Mouse (Mus musculus) frontal cortex, postnatal 25 days (tissue): ENCODE results near the gene Sh3bp4.

Experiments
- DNase-seq, 2 experiments: peaks; one replicate each; pipeline ENCODE4 v3.0.0; 2022; ENCODE audit warnings: low spot score in 2 of 2

The Sh3bp4 gene

GRCm38 (mm10) chr1:89093696-89094095 is 23.5 kb downstream of the Sh3bp4 start:
- DNase-seq = no peak

GRCm38 (mm10) chr1:89094416-89094815 is 24.2 kb downstream of the Sh3bp4 start:
- no peak for DNase-seq

- no peak for DNase-seq
Observed at GRCm38 (mm10) chr1:89095642-89096424, 25.6 kb downstream of the Sh3bp4 start.

- no peak for DNase-seq
Observed at GRCm38 (mm10) chr1:89102231-89103003, 32.2 kb downstream of the Sh3bp4 start.

DNA sequence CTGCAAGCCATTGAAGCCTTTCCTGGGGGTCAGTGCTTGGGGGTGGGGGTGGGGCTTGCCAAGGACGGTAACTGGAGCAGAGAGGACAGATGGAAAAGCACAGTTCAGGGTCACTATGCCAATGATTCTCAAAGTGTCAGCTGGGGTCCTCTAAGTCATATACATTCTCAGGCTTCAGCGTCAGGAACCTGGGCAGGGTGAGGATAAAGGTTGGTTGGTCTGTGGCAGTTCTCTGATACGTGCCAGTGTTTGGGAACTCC is 32.7 kb downstream of the Sh3bp4 start:
- no peak for DNase-seq

DNA sequence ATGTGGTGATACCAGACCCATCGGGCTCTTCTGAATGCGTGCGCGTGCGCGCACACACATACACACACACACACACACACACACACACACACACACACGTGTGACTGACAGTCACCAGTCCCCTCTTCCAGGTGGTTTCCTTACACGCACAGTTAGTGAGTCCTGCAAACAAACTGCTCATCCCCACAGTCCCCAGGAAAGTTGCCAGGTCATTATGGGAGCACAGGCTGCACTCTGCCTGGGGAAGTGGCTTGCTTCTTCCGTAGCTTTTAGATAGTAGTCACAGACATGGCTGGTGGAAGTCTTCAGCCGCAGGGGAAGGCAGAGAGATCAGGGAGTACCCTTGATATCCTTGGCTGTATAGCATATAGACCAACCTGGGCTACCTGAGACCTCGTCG is 33.3 kb downstream of the Sh3bp4 start:
- no peak for DNase-seq

GRCm38 (mm10) chr1:89104066-89104765 is 34.0 kb downstream of the Sh3bp4 start:
- DNase-seq = no peak

GRCm38 (mm10) chr1:89105891-89106830 is 35.9 kb downstream of the Sh3bp4 start:
- DNase-seq = no peak

DNA sequence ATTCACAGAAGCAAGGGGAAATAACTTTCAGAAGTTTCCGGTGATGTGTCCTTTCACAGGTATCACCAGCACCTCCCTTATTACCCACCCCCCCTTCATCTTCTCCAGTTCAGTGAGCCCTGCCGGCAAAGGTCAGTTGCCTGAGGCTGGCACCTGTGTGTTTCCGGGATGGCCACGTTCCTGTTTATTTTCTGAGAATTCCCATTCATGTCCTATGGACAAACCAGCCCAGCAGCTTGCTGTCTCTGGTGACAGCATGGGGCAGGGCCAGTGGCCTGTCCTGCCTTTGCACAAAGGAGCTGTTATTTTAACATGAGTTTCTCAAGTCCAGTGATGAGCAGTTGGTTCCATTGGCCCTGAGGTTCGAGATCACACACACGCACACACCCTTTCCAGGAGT is 37.3 kb downstream of the Sh3bp4 start:
- DNase-seq = no peak

GRCm38 (mm10) chr1:89108340-89108896 is 38.2 kb downstream of the Sh3bp4 start:
- DNase-seq = no peak

GRCm38 (mm10) chr1:89109767-89110166 is 39.6 kb downstream of the Sh3bp4 start:
- DNase-seq = no peak

- no peak for DNase-seq
Observed at GRCm38 (mm10) chr1:89110767-89111534, 40.7 kb downstream of the Sh3bp4 start.

DNA sequence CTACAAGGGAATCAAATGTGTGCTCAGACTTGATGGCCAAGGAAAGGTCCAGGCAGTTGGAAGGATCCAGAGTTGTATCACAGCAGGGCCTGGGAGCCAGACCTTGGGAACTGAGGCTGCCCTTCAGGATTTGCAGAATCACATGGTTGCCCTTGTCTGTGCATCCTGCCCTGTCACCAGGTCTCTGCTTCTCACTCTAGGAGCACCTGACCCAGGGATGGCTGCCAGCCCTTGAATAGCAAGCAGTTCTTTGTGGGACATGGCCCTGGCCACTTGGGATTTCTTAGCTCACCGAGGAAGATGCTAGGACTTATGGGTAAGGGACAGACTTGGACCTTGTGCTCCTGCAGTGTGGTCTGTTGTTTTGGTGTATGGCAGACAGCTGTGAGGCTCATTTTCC is 42.3 kb downstream of the Sh3bp4 start:
- no peak for DNase-seq

- DNase-seq = no peak
Observed at GRCm38 (mm10) chr1:89113731-89114130, 43.5 kb downstream of the Sh3bp4 start.

DNA sequence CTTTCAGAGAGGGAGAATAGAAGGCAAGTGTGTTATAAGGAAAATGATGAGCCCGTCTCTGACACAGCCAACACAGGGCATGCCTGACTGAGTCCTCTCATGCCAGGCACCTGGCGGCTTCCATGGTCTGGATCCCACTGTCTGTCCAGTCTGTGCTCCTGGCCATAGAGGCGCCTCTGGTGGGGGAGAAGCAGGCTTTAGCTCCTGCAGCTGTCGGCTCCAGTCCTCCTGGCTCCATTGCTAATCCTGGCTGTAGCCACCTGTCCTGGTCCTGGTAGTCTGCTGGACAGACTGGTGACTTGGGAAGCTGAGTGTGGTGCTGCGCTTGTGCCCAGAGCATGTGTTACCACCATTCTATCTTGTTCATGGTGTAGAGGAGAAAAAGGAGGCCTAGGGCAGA is 46.8 kb downstream of the Sh3bp4 start:
- no peak for DNase-seq

DNA sequence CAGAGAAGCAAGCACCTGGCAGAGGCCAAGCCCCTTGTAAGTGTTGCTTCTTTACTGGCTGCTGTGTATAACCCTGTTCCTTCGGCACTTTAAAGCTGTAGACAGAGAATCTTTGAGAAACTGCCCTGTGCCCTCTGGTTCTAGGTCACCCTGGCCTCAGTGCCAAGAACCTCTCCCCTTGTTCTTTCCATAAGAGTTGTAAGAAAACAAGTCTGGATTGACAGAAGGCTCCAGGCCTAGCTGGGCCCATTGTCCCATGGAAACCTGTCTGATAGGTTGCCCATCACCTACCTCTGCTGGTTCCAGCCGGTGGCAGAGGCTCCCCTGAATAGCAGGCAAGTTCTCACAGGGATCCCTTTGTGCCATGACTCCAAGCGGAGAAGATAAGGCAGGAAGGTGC is 47.9 kb downstream of the Sh3bp4 start:
- DNase-seq = no peak

- no peak for DNase-seq
Observed at GRCm38 (mm10) chr1:89118836-89119235, 48.6 kb downstream of the Sh3bp4 start.

DNA sequence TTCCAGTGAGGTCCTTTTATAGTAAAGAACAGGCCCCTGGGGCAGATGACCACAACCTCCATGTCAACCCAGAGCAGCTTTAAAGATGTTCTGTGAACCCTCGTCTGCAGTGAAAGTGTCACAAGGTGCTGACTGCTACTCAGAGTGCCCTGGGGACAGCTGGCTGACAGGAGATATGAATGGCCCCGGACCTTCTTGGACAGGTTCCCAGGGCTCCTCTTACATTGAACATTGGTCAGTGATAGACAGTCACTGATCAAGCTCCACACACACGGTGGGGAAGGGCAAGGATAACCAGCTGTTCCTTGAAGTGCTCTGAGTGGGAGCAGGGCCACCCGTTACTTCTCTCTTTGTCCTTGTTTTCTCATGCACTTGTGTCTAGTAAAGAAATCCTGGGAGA is 50.1 kb downstream of the Sh3bp4 start:
- no peak for DNase-seq

DNA sequence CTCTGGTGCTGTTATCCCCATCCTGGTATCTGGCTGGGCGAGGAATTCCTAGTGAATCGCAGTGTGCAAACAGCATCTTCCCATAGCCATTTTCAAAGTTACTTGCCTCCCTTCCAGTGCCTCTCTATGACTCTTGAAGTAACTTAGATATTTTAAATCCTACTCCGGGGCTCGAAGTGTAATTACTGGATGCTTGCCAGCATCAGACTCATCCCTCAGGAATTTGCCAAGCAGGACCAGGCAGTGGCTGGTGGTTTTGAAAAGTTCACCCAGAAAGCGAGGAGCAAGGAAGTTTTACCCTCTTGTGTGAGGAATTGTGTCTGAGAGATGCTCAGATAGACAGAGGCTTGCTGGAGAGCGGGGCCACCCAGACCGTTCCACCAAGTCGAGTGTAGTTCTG is 51.3 kb downstream of the Sh3bp4 start:
- DNase-seq = no peak

GRCm38 (mm10) chr1:89122376-89122775 is 52.2 kb downstream of the Sh3bp4 start:
- no peak for DNase-seq

DNA sequence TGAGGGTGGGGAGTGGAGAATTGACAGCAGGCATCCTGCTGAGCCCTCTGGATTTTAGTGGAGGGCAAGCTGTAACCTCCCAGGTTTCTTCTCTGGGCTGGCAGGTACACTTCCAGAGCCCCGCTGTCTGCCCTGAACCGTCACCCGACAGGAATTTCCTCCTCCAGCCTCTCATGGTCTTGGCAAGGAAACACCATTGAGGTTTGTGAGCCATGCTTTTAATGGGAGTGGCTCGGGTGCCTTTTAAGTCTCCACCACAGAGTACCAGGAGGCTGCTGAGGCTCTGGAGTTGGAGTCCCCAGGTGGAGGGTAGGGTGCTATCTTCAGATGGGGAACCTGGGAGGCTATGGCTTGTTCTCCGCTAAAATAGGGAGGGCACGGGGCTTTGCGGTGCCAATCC is 53.9 kb downstream of the Sh3bp4 start:
- DNase-seq = no peak
